Mouse (Mus musculus): ENCODE results near the gene Lclat1.

- no peak for TF ChIP-seq GATA1 (IDR thresholded peaks at IDR 0.05; ENCODE audit: low read length)
- no peak for TF ChIP-seq TAL1 (IDR thresholded peaks at IDR 0.05; ENCODE audit: low read length)
Measured at GRCm38 (mm10) chr17:73246036-73246435, 138.3 kb downstream of the Lclat1 start.
